Mouse (Mus musculus): ENCODE results near the gene Plppr1.

DNA sequence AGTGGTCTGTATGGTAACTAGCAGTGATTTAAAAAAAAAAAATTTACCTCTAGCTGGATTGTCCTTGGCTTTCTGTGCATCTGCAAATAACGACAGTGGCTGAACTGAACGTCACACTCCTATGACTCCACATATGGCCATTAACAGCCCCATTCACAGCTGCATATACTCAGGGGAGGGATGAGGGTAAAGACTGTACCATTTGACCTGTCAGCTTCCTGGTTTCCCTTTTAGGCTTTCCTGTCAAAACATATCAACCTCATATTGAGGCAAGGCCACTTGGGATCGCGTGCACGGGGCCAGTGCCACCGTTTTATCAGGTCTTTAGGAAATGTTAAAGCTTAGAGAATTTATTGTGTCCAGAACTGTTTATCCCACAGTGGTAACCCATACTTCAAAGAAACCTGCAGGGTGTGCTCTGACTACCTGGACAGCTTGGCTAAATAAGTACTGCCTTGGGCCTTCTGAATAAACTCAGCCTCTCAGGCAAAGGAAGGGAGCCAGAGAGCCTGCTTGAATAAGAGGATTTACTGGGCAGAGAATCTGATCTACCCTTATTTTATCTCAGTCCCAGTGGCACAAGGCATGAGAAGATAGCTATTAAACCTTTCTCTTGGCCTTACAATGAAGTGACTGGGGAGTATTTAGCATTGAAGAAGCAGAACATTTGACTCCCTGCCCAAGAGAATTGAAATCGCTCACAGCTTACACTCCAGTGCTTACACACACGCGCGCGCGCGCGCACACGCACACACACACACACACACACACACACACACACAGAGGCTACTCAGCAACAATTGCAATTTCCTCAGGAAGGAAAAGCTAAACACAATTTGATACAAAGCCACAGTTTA, 226.5 kb downstream of the Plppr1 start:
- TF ChIP-seq POLR2A (IDR thresholded peaks at IDR 0.05; ENCODE audit: borderline replicate concordance, control insufficient read depth, low read depth, low read length), result no peak
- TF ChIP-seq CTCF (IDR thresholded peaks at IDR 0.05; ENCODE audit: control insufficient read depth, insufficient read depth, low read length), result no peak

All from bone marrow, adult 2 months (tissue).